Mouse (Mus musculus): ENCODE data around the gene Dnm3. TPM values are rescaled to one million over a fixed set of nuclear protein-coding genes. Genes with fewer than 3 reads are reported as not detected.

The Dnm3 gene
- polyA plus RNA-seq, 2 experiments, result 14.7 to 21.9 TPM

DNA sequence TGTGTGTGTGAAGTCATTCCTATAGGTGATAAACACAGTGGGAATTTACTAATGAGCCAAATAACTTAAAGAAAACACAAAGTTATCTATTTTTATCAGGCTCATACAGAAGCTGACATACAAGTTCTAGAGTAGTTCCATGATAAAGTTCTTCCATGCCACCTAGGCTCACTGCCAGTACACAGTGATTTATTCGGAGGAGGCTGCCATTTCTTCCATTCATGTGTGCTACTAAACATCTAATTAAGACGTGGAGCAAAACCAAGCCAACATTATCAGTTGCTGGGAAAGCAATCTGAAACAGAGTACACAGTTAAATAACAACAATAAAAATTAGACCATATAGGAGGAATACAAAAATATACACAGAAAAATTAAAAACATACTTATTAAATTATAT lies 150.2 kb downstream of the Dnm3 start:
- Histone ChIP-seq H3K27me3 (ENCODE audit: control insufficient read depth, insufficient read depth, low read length) (no peaks in the 10 kb centered on the region), H3K9ac (ENCODE audit: low read depth, low read length, severe bottlenecking) (no peak overlapping the region), H3K27ac (replicated peaks; ENCODE audit: low read depth, low read length) (no peak overlapping the region), H3K9me3 (ENCODE audit: control insufficient read depth, low read length) (no peaks in the 10 kb centered on the region), H3K4me2 (replicated peaks; ENCODE audit: low read depth, low read length, severe bottlenecking) (no peak overlapping the region), H3K4me1 (ENCODE audit: control insufficient read depth, insufficient read depth, low read length) (peaks cover 22% of the 10 kb centered on the region), H3K36me3 (ENCODE audit: control insufficient read depth, insufficient read depth, low read length) (no peaks in the 10 kb centered on the region), H3K4me3 (replicated peaks; ENCODE audit: low read length) (no peak overlapping the region)
- no peak for TF ChIP-seq POLR2A (IDR thresholded peaks at IDR 0.05; ENCODE audit: borderline replicate concordance, extremely low read depth, insufficient read depth, insufficient read length)
- no peak for ATAC-seq (ENCODE audit: low FRiP score, low read depth)
- DNase-seq (ENCODE audit: low spot score), result no peak
- 54% methylated on average over 2 of the region's 2 CpGs for WGBS

GRCm38 (mm10) chr1:162324412-162324811 lies 153.4 kb downstream of the Dnm3 start:
- Histone ChIP-seq H3K36me3 (ENCODE audit: control insufficient read depth, insufficient read depth, low read length) (no peaks in the 10 kb centered on the region), H3K27me3 (ENCODE audit: control insufficient read depth, insufficient read depth, low read length) (no peaks in the 10 kb centered on the region), H3K4me1 (ENCODE audit: control insufficient read depth, insufficient read depth, low read length) (peaks cover 36% of the 10 kb centered on the region), H3K9me3 (ENCODE audit: control insufficient read depth, low read length) (no peaks in the 10 kb centered on the region), H3K27ac (replicated peaks; ENCODE audit: low read depth, low read length) (no peak overlapping the region), H3K4me2 (replicated peaks; ENCODE audit: low read depth, low read length, severe bottlenecking) (no peak overlapping the region), H3K4me3 (replicated peaks; ENCODE audit: low read length) (no peak overlapping the region), H3K9ac (ENCODE audit: low read depth, low read length, severe bottlenecking) (no peak overlapping the region)
- ATAC-seq (ENCODE audit: low FRiP score, low read depth) (no peak), DNase-seq (ENCODE audit: low spot score) (peak; percentile 45)
- WGBS, result 16% methylated on average over 4 of the region's 4 CpGs
- TF ChIP-seq POLR2A (IDR thresholded peaks at IDR 0.05; ENCODE audit: borderline replicate concordance, extremely low read depth, insufficient read depth, insufficient read length), result no peak

- no peak for DNase-seq (ENCODE audit: low spot score)
- H3K9ac ChIP-seq (ENCODE audit: low read depth, low read length, severe bottlenecking), result no peak overlapping the region
- H3K4me3 ChIP-seq (replicated peaks; ENCODE audit: low read length), result no peak overlapping the region
- H3K9me3 ChIP-seq (ENCODE audit: control insufficient read depth, low read length), result no peaks in the 10 kb centered on the region
- no peaks in the 10 kb centered on the region for H3K27me3 ChIP-seq (ENCODE audit: control insufficient read depth, insufficient read depth, low read length)
- H3K36me3 ChIP-seq (ENCODE audit: control insufficient read depth, insufficient read depth, low read length), result no peaks in the 10 kb centered on the region
- H3K27ac ChIP-seq (replicated peaks; ENCODE audit: low read depth, low read length), result no peak overlapping the region
- no peak for ATAC-seq (ENCODE audit: low FRiP score, low read depth)
- WGBS, result 29% methylated on average over 2 of the region's 2 CpGs
- H3K4me1 ChIP-seq (ENCODE audit: control insufficient read depth, insufficient read depth, low read length), result peaks cover 31% of the 10 kb centered on the region
- H3K4me2 ChIP-seq (replicated peaks; ENCODE audit: low read depth, low read length, severe bottlenecking), result no peak overlapping the region
- no peak for TF ChIP-seq POLR2A (IDR thresholded peaks at IDR 0.05; ENCODE audit: borderline replicate concordance, extremely low read depth, insufficient read depth, insufficient read length)
These were observed 154.7 kb downstream of the Dnm3 start for GRCm38 (mm10) chr1:162323142-162323541.

DNA sequence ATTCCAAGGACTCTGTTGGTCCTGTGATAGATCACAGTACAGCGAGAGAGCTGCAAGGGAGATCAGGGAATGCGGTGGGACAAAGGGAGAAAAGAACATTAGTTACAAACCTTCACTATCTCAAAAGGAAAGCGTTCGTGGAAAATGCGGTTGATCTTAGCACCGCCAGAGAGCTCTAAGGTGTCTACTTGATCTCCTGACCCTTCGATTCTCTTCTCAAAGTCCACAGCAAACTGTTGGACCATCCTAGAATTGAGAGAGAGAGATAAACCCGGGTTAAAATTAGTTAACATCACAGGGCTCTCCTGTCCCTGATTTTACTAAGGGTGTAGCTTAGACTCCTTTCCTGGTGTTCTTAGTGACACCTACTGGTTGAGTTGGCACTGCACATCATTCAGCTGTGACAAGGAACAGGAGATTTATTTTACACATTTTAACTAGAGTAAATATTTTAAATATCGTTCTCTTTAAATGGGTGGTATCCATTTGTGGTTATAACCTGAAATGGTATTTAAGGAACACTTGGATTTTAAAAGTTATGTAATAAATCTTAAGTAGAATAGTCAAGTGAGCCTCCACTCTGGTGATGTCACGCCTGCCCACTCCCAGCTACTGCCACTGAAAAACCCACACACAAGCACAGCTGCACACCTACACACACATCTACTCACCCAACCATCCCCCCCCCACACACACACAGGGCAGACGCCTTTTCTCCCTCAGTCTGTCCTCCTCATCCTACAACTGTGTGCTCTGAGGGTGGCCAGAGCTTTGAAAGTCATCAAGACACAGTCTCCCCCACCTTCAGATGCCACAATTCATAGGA lies 164.2 kb downstream of the Dnm3 start:
- DNase-seq (ENCODE audit: low spot score), result peak; percentile 81

DNA sequence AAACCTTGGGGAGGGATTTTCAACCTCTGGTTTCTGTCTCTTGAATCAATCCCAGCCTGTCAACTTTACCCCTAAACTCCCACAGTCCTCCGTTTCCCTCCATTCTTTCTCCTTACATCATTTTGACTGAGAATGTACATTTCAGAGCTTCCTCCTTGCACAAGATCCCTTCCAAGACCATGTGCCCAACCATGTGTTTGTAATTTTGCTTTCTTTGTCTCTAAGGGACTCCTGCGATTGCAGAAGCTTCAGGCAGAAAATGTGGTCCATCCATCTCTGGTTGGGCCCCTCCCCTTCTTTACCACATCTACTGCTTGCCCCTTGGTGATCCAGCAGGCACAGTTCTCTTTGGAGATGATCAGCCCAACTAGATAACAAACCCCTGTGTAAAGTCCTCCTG lies 165.2 kb downstream of the Dnm3 start:
- no peaks in the 10 kb centered on the region for H3K9me3 ChIP-seq (ENCODE audit: control insufficient read depth, low read length)
- H3K36me3 ChIP-seq (ENCODE audit: control insufficient read depth, insufficient read depth, low read length), result no peaks in the 10 kb centered on the region
- H3K27me3 ChIP-seq (ENCODE audit: control insufficient read depth, insufficient read depth, low read length), result no peaks in the 10 kb centered on the region
- WGBS, result 35% methylated on average over 2 of the region's 2 CpGs
- no peak overlapping the region for H3K9ac ChIP-seq (ENCODE audit: low read depth, low read length, severe bottlenecking)
- H3K4me1 ChIP-seq (ENCODE audit: control insufficient read depth, insufficient read depth, low read length), result peaks cover 27% of the 10 kb centered on the region
- DNase-seq (ENCODE audit: low spot score) (no peak), ATAC-seq (ENCODE audit: low FRiP score, low read depth) (no peak)
- H3K27ac ChIP-seq (replicated peaks; ENCODE audit: low read depth, low read length), result peak overlapping the region; percentile 65
- no peak overlapping the region for H3K4me2 ChIP-seq (replicated peaks; ENCODE audit: low read depth, low read length, severe bottlenecking)
- H3K4me3 ChIP-seq (replicated peaks; ENCODE audit: low read length), result no peak overlapping the region
- no peak for TF ChIP-seq POLR2A (IDR thresholded peaks at IDR 0.05; ENCODE audit: borderline replicate concordance, extremely low read depth, insufficient read depth, insufficient read length)

More for the DNA sequence above, 164.2 kb downstream of the Dnm3 start:
- no peak overlapping the region for H3K4me3 ChIP-seq (replicated peaks; ENCODE audit: low read length)
- peak; percentile 85 for ATAC-seq (ENCODE audit: low FRiP score, low read depth)
- no peaks in the 10 kb centered on the region for H3K36me3 ChIP-seq (ENCODE audit: control insufficient read depth, insufficient read depth, low read length)
- peaks cover 27% of the 10 kb centered on the region for H3K4me1 ChIP-seq (ENCODE audit: control insufficient read depth, insufficient read depth, low read length)
- H3K4me2 ChIP-seq (replicated peaks; ENCODE audit: low read depth, low read length, severe bottlenecking), result peak overlapping the region; percentile 30
- H3K27ac ChIP-seq (replicated peaks; ENCODE audit: low read depth, low read length), result peak overlapping the region; percentile 70
- WGBS, result 31% methylated on average over 11 of the region's 11 CpGs
- no peak for TF ChIP-seq POLR2A (IDR thresholded peaks at IDR 0.05; ENCODE audit: borderline replicate concordance, extremely low read depth, insufficient read depth, insufficient read length)
- H3K9me3 ChIP-seq (ENCODE audit: control insufficient read depth, low read length), result no peaks in the 10 kb centered on the region
- H3K27me3 ChIP-seq (ENCODE audit: control insufficient read depth, insufficient read depth, low read length), result no peaks in the 10 kb centered on the region
- H3K9ac ChIP-seq (ENCODE audit: low read depth, low read length, severe bottlenecking), result peak overlapping the region; percentile 31; the same call in 1 of the 2 replicates

Measured in limb, embryonic 14.5 days (tissue).